Mouse (Mus musculus) testis, adult 2 months (tissue): ENCODE results near the gene Foxo3. TPM values are rescaled to one million over a fixed set of nuclear protein-coding genes. Genes with fewer than 3 reads are reported as not detected.

Source experiments
- H3K27ac ChIP-seq: fragments of 200-500 bp; 2 replicates; pipeline ENCODE4 v1.5.1; 2012; ENCODE audit warnings: low read depth, low read length; ENCODE audit not compliant: control insufficient read depth, insufficient read depth
- H3K27me3 ChIP-seq: fragments of 200-500 bp; 2 replicates; pipeline ENCODE4 v1.6.1; 2012; ENCODE audit warnings: mild to moderate bottlenecking, low read length, moderate library complexity; ENCODE audit not compliant: control insufficient read depth, insufficient read depth
- H3K36me3 ChIP-seq: fragments of 200-500 bp; 2 replicates; pipeline ENCODE4 v1.6.1; 2012; ENCODE audit warnings: mild to moderate bottlenecking, low read length; ENCODE audit not compliant: control insufficient read depth, insufficient read depth
- H3K4me1 ChIP-seq: fragments of 200-500 bp; 2 replicates; pipeline ENCODE4 v1.6.1; 2012; ENCODE audit warnings: low read length; ENCODE audit not compliant: control insufficient read depth, insufficient read depth
- H3K4me3 ChIP-seq: fragments of 200-500 bp; 2 replicates; pipeline ENCODE4 v1.5.1; 2012; ENCODE audit warnings: low read depth, mild to moderate bottlenecking, low read length, moderate library complexity, mixed read lengths; ENCODE audit not compliant: control insufficient read depth
- CTCF ChIP-seq: fragments of 200-500 bp; IDR thresholded peaks from 2 replicates; pipeline ENCODE4 v1.5.1; 2012; ENCODE audit warnings: low read depth, mild to moderate bottlenecking, inconsistent platforms, low read length, moderate library complexity; ENCODE audit not compliant: control insufficient read depth, insufficient read depth, insufficient replicate concordance
- POLR2A ChIP-seq: fragments of 200-500 bp; IDR thresholded peaks from 2 replicates; pipeline ENCODE4 v1.6.1; 2012; ENCODE audit warnings: low read depth, mild to moderate bottlenecking, inconsistent platforms, low read length, moderate library complexity; ENCODE audit not compliant: control insufficient read depth
- polyA plus RNA-seq: library from polyadenylated mRNA; depleted of rRNA; stranded (reverse); fragments of >200 nt; gene quantifications from 2 replicates; pipeline ENCODE4 v1.2.3, GENCODE M21; 2012

Foxo3 gene
- polyA plus RNA-seq, 1 experiment = 9.8 TPM

GRCm38 (mm10) chr10:42174283-42174682 lies 102.3 kb downstream of the Foxo3 start:
- Histone ChIP-seq H3K27ac (no peak overlapping the region), H3K36me3 (no peaks in the 10 kb centered on the region), H3K4me3 (no peak overlapping the region), H3K27me3 (no peaks in the 10 kb centered on the region), H3K4me1 (no peaks in the 10 kb centered on the region)
- TF ChIP-seq CTCF (no peak), POLR2A (no peak)

GRCm38 (mm10) chr10:42173839-42174238 lies 102.7 kb downstream of the Foxo3 start:
- H3K4me3 ChIP-seq = no peak overlapping the region
- H3K36me3 ChIP-seq = no peaks in the 10 kb centered on the region
- H3K27ac ChIP-seq = no peak overlapping the region
- no peaks in the 10 kb centered on the region for H3K27me3 ChIP-seq
- no peaks in the 10 kb centered on the region for H3K4me1 ChIP-seq
- TF ChIP-seq CTCF (no peak), POLR2A (no peak)

- Histone ChIP-seq H3K27ac (no peak overlapping the region), H3K4me1 (no peaks in the 10 kb centered on the region), H3K4me3 (no peak overlapping the region), H3K36me3 (no peaks in the 10 kb centered on the region), H3K27me3 (no peaks in the 10 kb centered on the region)
- no peak for TF ChIP-seq POLR2A
- TF ChIP-seq CTCF = no peak
Observed at GRCm38 (mm10) chr10:42170889-42171347, 105.6 kb downstream of the Foxo3 start.

GRCm38 (mm10) chr10:42170201-42170600 lies 106.4 kb downstream of the Foxo3 start:
- no peaks in the 10 kb centered on the region for H3K27me3 ChIP-seq
- TF ChIP-seq POLR2A (no peak), CTCF (no peak)
- H3K4me3 ChIP-seq = no peak overlapping the region
- H3K4me1 ChIP-seq = no peaks in the 10 kb centered on the region
- H3K27ac ChIP-seq = no peak overlapping the region
- no peaks in the 10 kb centered on the region for H3K36me3 ChIP-seq

- Histone ChIP-seq H3K27ac (no peak overlapping the region), H3K27me3 (no peaks in the 10 kb centered on the region), H3K36me3 (no peaks in the 10 kb centered on the region), H3K4me3 (no peak overlapping the region), H3K4me1 (no peaks in the 10 kb centered on the region)
- TF ChIP-seq CTCF (no peak), POLR2A (no peak)
Observed at GRCm38 (mm10) chr10:42154727-42155126, 121.8 kb downstream of the Foxo3 start.

- TF ChIP-seq POLR2A (no peak), CTCF (no peak)
- Histone ChIP-seq H3K36me3 (no peaks in the 10 kb centered on the region), H3K27ac (no peak overlapping the region), H3K4me1 (no peaks in the 10 kb centered on the region), H3K27me3 (no peaks in the 10 kb centered on the region), H3K4me3 (no peak overlapping the region)
Observed at GRCm38 (mm10) chr10:42152426-42153205, 123.9 kb downstream of the Foxo3 start.

GRCm38 (mm10) chr10:42149767-42150166 lies 126.8 kb downstream of the Foxo3 start:
- peaks cover 5% of the 10 kb centered on the region; the same call in 1 of the 2 replicates for H3K4me1 ChIP-seq
- H3K4me3 ChIP-seq = no peak overlapping the region
- no peaks in the 10 kb centered on the region for H3K27me3 ChIP-seq
- H3K36me3 ChIP-seq = no peaks in the 10 kb centered on the region
- no peak overlapping the region for H3K27ac ChIP-seq
- no peak for TF ChIP-seq CTCF
- no peak for TF ChIP-seq POLR2A

GRCm38 (mm10) chr10:42148326-42148725 lies 128.2 kb downstream of the Foxo3 start:
- no peaks in the 10 kb centered on the region for H3K36me3 ChIP-seq
- peaks cover 5% of the 10 kb centered on the region; the same call in 1 of the 2 replicates for H3K4me1 ChIP-seq
- H3K27me3 ChIP-seq = no peaks in the 10 kb centered on the region
- H3K4me3 ChIP-seq = no peak overlapping the region
- TF ChIP-seq POLR2A = no peak
- no peak for TF ChIP-seq CTCF
- H3K27ac ChIP-seq = no peak overlapping the region
